Mouse (Mus musculus) heart, adult 2 months (tissue): ENCODE results near the gene Pex11b.

ENCODE experiments used
- CTCF ChIP-seq: fragments of 200-600 bp; IDR thresholded peaks from 2 replicates; pipeline ENCODE4 v1.8.1; 2022; ENCODE audit warnings: antibody characterized with exemption, mild to moderate bottlenecking, moderate library complexity
- EP300 ChIP-seq: fragments of 200-500 bp; IDR thresholded peaks from 2 replicates; pipeline ENCODE4 v1.6.1; 2011; ENCODE audit warnings: low read depth, low read length, control low read depth; ENCODE audit not compliant: insufficient read depth
- POLR2A ChIP-seq: fragments of 200-500 bp; IDR thresholded peaks from 2 replicates; pipeline ENCODE4 v1.6.1; 2011; ENCODE audit warnings: mild to moderate bottlenecking, low read depth, low read length, control low read depth; ENCODE audit not compliant: insufficient read depth

DNA sequence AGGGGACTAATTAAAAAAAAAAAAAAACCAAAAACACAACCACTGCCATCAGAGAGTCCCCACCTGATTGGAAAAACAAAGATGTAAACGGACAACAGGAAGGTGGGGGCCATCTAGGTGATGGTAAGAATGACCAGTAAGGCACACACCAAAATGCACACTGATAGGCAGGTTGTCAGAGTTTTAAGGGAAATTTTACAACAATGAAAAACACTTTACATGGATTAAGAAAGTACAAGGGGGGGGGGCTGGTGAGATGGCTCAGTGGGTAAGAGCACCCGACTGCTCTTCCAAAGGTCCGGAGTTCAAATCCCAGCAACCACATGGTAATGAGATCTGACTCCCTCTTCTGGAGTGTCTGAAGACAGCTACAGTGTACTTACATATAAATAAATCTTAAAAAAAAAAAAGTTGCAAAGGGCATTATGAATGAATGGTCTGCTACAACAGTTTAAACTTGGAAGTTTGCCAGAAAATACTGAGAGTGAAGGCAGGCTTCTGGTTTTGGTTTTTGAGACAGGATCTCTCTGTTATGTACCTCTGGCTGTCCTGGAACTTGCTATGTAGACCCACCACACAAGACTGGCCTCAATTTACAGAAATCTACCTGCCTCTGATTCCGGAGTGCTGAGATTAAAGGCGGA lies 33.4 kb downstream of the Pex11b start:
- TF ChIP-seq CTCF (no peak), POLR2A (no peak), EP300 (no peak)
